Mouse (Mus musculus) midbrain, embryonic 14.5 days (tissue): ENCODE measurements around the gene Dda1. TPM values are rescaled to one million over a fixed set of nuclear protein-coding genes. Genes with fewer than 3 reads are reported as not detected.

Experiments
- ATAC-seq: fragments of 200-750 bp; cut with Nextera tagmentation; 2 replicates; pipeline ENCODE4 v1.8.0; 2017; ENCODE audit warnings: moderate number of reproducible peaks, moderate library complexity; ENCODE audit not compliant: low FRiP score, low TSS enrichment
- DNase-seq: peaks from one replicate; pipeline ENCODE4 v3.0.0-alpha.2; 2015
- H3K27ac ChIP-seq: fragments of 300-500 bp; sonication (generic); replicated peaks from 2 replicates; pipeline ENCODE4 v1.5.1; 2014; ENCODE audit warnings: mild to moderate bottlenecking, low read depth, low read length, moderate library complexity
- H3K27me3 ChIP-seq: fragments of 300-500 bp; sonication (generic); 2 replicates; pipeline ENCODE4 v1.6.1; 2014; ENCODE audit warnings: low read length, control low read depth, mixed read lengths; ENCODE audit not compliant: control insufficient read depth, insufficient read depth
- H3K36me3 ChIP-seq: fragments of 300-500 bp; sonication (generic); 2 replicates; pipeline ENCODE4 v1.6.1; 2014; ENCODE audit warnings: low read length, control low read depth; ENCODE audit not compliant: control insufficient read depth, insufficient read depth
- H3K4me1 ChIP-seq: fragments of 300-500 bp; sonication (generic); 2 replicates; pipeline ENCODE4 v1.6.1; 2014; ENCODE audit warnings: mild to moderate bottlenecking, antibody characterized with exemption, low read length, control low read depth; ENCODE audit not compliant: control insufficient read depth, insufficient read depth
- H3K4me2 ChIP-seq: fragments of 300-500 bp; sonication (generic); 2 replicates; pipeline ENCODE4 v1.6.1; 2014; ENCODE audit warnings: mild to moderate bottlenecking, low read length, moderate library complexity
- H3K4me3 ChIP-seq: fragments of 300-500 bp; sonication (generic); replicated peaks from 2 replicates; pipeline ENCODE4 v1.5.1; 2014; ENCODE audit warnings: low read depth, low read length
- H3K9ac ChIP-seq: fragments of 300-500 bp; sonication (generic); replicated peaks from 2 replicates; pipeline ENCODE4 v1.6.1; 2014; ENCODE audit warnings: mild to moderate bottlenecking, low read length, moderate library complexity
- H3K9me3 ChIP-seq: fragments of 300-500 bp; sonication (generic); 2 replicates; pipeline ENCODE4 v1.6.1; 2016; ENCODE audit warnings: low read length, control low read depth, mixed read lengths; ENCODE audit not compliant: control insufficient read depth
- WGBS: fragments of 180-500 bp; shearing (Covaris S2); extraction: QIAGEN DNeasy Blood & Tissue Kit; methylation state at CpG from one replicate; pipeline ENCODE4 v1.1.7; 2014; 5-methylcytosine and 5-hydroxymethylcytosine counted together
- polyA plus RNA-seq: library from polyadenylated mRNA; unstranded; fragments of >200 nt; fragmentation: Nextera tagmentation; extraction: Ambion mirVana; gene quantifications from 2 replicates; pipeline ENCODE4 v1.2.1, GENCODE M21; 2014

The Dda1 gene
- polyA plus RNA-seq, 1 experiment from 2014 or later, result 213 TPM

- H3K9me3 ChIP-seq, result no peaks in the 10 kb centered on the region
- WGBS, result under 1% methylated on average over 59 of the region's 59 CpGs
- peak within 1 kb of the TSS; percentile 89 for H3K9ac ChIP-seq
- H3K36me3 ChIP-seq, result peaks cover 18% of the 10 kb centered on the region
- peak within 1 kb of the TSS; percentile 89 for H3K4me2 ChIP-seq
- H3K4me1 ChIP-seq, result peaks cover 35% of the 10 kb centered on the region
- H3K27ac ChIP-seq, result peak within 1 kb of the TSS; percentile 82
- peak within 1 kb of the TSS; percentile 87 for H3K4me3 ChIP-seq
- no peaks in the 10 kb centered on the region for H3K27me3 ChIP-seq
- ATAC-seq, result peak; percentile 77
- DNase-seq, result peak; percentile 100
These were observed 4.2 kb upstream of the Dda1 start, which contains the start of gene Mrpl34 for GRCm38 (mm10) chr8:71464513-71465500. Gene Mrpl34 (plus strand): TSS chr8:71464959.

DNA sequence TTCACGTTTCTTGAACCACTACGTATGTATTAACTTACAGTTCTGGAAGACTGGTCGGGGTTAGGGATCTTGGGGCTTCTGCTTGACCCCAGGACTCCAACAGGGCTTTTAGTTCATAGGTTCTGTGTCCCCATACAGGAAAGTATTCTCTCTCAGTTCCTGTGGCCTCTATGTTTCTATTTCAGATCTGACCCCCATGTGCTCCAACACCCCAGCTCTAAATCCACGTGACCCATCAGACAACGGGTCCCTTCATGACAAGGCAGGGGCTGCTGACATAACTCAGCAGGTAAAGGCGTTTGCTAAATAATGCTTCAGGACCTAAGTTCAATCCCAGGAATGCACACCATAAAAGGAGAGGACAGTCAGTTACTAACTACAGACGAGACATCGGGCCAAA, 3.3 kb upstream of the Dda1 start:
- 84% methylated on average over 8 of the region's 8 CpGs for WGBS
- H3K27ac ChIP-seq, result no peak overlapping the region
- H3K27me3 ChIP-seq, result no peaks in the 10 kb centered on the region
- H3K9ac ChIP-seq, result no peak overlapping the region
- no peak for DNase-seq
- peak overlapping the region; percentile 87 for H3K4me3 ChIP-seq
- no peak for ATAC-seq
- no peaks in the 10 kb centered on the region for H3K9me3 ChIP-seq
- peak overlapping the region; percentile 89 for H3K4me2 ChIP-seq
- peaks cover 13% of the 10 kb centered on the region for H3K36me3 ChIP-seq
- H3K4me1 ChIP-seq, result peaks cover 43% of the 10 kb centered on the region

- Histone ChIP-seq H3K36me3 (peaks cover 11% of the 10 kb centered on the region), H3K27ac (no peak overlapping the region), H3K4me1 (peaks cover 43% of the 10 kb centered on the region), H3K4me2 (peak overlapping the region; percentile 89; the same call in 1 of the 2 replicates), H3K27me3 (no peaks in the 10 kb centered on the region), H3K9ac (no peak overlapping the region), H3K4me3 (no peak overlapping the region), H3K9me3 (no peaks in the 10 kb centered on the region)
- 96% methylated on average over 5 of the region's 5 CpGs for WGBS
- DNase-seq, result no peak
- no peak for ATAC-seq
These were observed 2.8 kb upstream of the Dda1 start for GRCm38 (mm10) chr8:71466198-71466597.

DNA sequence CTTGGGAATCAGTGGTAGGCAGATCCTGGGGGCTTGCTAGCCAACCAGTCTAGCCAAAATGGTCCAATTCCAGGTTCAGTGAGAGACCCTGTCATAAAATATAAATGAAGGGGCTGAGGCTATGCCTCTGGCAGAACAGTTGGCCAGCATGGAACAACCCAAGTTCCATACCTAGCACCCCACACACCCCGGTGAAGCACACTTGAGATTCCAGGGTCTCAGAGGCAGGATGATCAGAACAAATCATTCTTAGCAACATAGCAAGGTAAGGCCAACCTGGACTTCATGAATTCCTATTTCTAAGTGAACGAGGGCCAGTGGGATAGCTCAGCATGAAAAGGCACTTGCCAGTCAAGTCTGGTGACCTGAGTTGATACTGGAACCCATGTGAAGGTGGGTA, 1.8 kb upstream of the Dda1 start:
- H3K4me2 ChIP-seq, result no peak overlapping the region
- H3K27ac ChIP-seq, result no peak overlapping the region
- DNase-seq, result no peak
- H3K36me3 ChIP-seq, result peaks cover 15% of the 10 kb centered on the region
- no peaks in the 10 kb centered on the region for H3K9me3 ChIP-seq
- H3K9ac ChIP-seq, result no peak overlapping the region
- H3K4me1 ChIP-seq, result peaks cover 35% of the 10 kb centered on the region
- ATAC-seq, result no peak
- H3K27me3 ChIP-seq, result no peaks in the 10 kb centered on the region
- H3K4me3 ChIP-seq, result no peak overlapping the region
- WGBS, result 90% methylated on average over 2 of the region's 2 CpGs

GRCm38 (mm10) chr8:71468001-71468400, 998 bp upstream of the Dda1 start:
- no peak for DNase-seq
- WGBS, result 94% methylated on average over 1 of the region's 1 CpGs
- H3K4me2 ChIP-seq, result no peak overlapping the region
- H3K4me1 ChIP-seq, result peaks cover 29% of the 10 kb centered on the region
- no peak overlapping the region for H3K4me3 ChIP-seq
- no peak overlapping the region for H3K27ac ChIP-seq
- ATAC-seq, result no peak
- peaks cover 23% of the 10 kb centered on the region for H3K36me3 ChIP-seq
- H3K27me3 ChIP-seq, result no peaks in the 10 kb centered on the region
- H3K9me3 ChIP-seq, result no peaks in the 10 kb centered on the region
- no peak overlapping the region for H3K9ac ChIP-seq

- under 1% methylated on average over 21 of the region's 24 CpGs for WGBS
- ATAC-seq, result peak; percentile 43
- DNase-seq, result peak; percentile 89
- Histone ChIP-seq H3K36me3 (peaks cover 37% of the 10 kb centered on the region), H3K27ac (peak overlapping the region; percentile 84), H3K4me2 (peak overlapping the region; percentile 84), H3K9ac (peak overlapping the region; percentile 61), H3K27me3 (no peaks in the 10 kb centered on the region), H3K4me1 (peaks cover 20% of the 10 kb centered on the region), H3K4me3 (peak overlapping the region; percentile 76), H3K9me3 (no peaks in the 10 kb centered on the region)
These were observed 412 bp downstream of the Dda1 start for GRCm38 (mm10) chr8:71469411-71469810.

GRCm38 (mm10) chr8:71470146-71470912, 1.3 kb downstream of the Dda1 start:
- no peak overlapping the region for H3K27ac ChIP-seq
- H3K9ac ChIP-seq, result peak overlapping the region; percentile 61
- ATAC-seq (no peak), DNase-seq (no peak)
- H3K4me1 ChIP-seq, result peaks cover 19% of the 10 kb centered on the region
- H3K4me2 ChIP-seq, result peak overlapping the region; percentile 84
- H3K36me3 ChIP-seq, result peaks cover 46% of the 10 kb centered on the region
- whole genome bisulfite sequencing, result 81% methylated on average over 3 of the region's 3 CpGs
- H3K9me3 ChIP-seq, result no peaks in the 10 kb centered on the region
- no peaks in the 10 kb centered on the region for H3K27me3 ChIP-seq
- peak overlapping the region; percentile 76 for H3K4me3 ChIP-seq

GRCm38 (mm10) chr8:71470913-71471255, 1.9 kb downstream of the Dda1 start:
- Histone ChIP-seq H3K36me3 (peaks cover 51% of the 10 kb centered on the region), H3K27me3 (no peaks in the 10 kb centered on the region), H3K4me3 (no peak overlapping the region), H3K4me1 (peaks cover 16% of the 10 kb centered on the region), H3K4me2 (0 out of 2 replicates have a peak overlapping the region, but pooled peaks have one; percentile 84), H3K9me3 (no peaks in the 10 kb centered on the region), H3K27ac (no peak overlapping the region), H3K9ac (no peak overlapping the region)
- 82% methylated on average over 5 of the region's 5 CpGs for WGBS
- ATAC-seq (no peak), DNase-seq (no peak)
